Mouse (Mus musculus) G1E (cell line): Measurements from ENCODE around the gene Creg2.

Source experiments
- CTCF ChIP-seq: IDR thresholded peaks from 2 replicates; pipeline ENCODE4 v1.5.1; 2012; ENCODE audit warnings: low read depth, low read length, inconsistent platforms, mixed read lengths
- GATA1 ChIP-seq: IDR thresholded peaks from 2 replicates; pipeline ENCODE4 v1.6.1; 2012; ENCODE audit warnings: borderline replicate concordance, low read length, inconsistent platforms, mixed read lengths
- GATA2 ChIP-seq: IDR thresholded peaks from 2 replicates; pipeline ENCODE4 v1.6.1; 2012; ENCODE audit warnings: low read depth, low read length, inconsistent platforms, borderline replicate concordance
- POLR2AphosphoS5 ChIP-seq: IDR thresholded peaks from 2 replicates; pipeline ENCODE4 v1.6.1; 2012; ENCODE audit warnings: low read depth, low read length, inconsistent platforms; ENCODE audit not compliant: insufficient replicate concordance
- TAL1 ChIP-seq: conservative IDR thresholded peaks from 2 replicates; pipeline ENCODE4 v1.6.1; 2012; ENCODE audit warnings: low read depth, low read length, inconsistent platforms, mixed read lengths

GRCm38 (mm10) chr1:39614462-39615279 lies 36.6 kb downstream of the Creg2 start:
- TF ChIP-seq CTCF: peak; percentile 73
- TF ChIP-seq GATA1: no peak
- TF ChIP-seq TAL1: peak; percentile 61
- no peak for TF ChIP-seq POLR2AphosphoS5
- TF ChIP-seq GATA2: no peak
